Mouse (Mus musculus): ENCODE data around the gene Pdpn. TPM values are rescaled to one million over a fixed set of nuclear protein-coding genes. Genes with fewer than 3 reads are reported as not detected.

Pdpn gene
- polyA plus RNA-seq, 1 experiment from 2014 or later, result 89.1 TPM

GRCm38 (mm10) chr4:143324176-143324924 lies 25.0 kb upstream of the Pdpn start:
- 16% methylated on average over 8 of the region's 11 CpGs for WGBS
- H3K4me2 ChIP-seq (replicated peaks), result peak overlapping the region; percentile 54
- H3K27me3 ChIP-seq, result no peaks in the 10 kb centered on the region
- H3K9me3 ChIP-seq (replicated peaks), result no peaks in the 10 kb centered on the region
- no peak overlapping the region for H3K4me3 ChIP-seq
- peak; percentile 51 for ATAC-seq (ENCODE audit: low FRiP score)
- peak overlapping the region; percentile 20; the same call in 1 of the 2 replicates for H3K9ac ChIP-seq
- H3K27ac ChIP-seq, result peak overlapping the region; percentile 24; the same call in 1 of the 2 replicates
- no peaks in the 10 kb centered on the region for H3K36me3 ChIP-seq
- H3K4me1 ChIP-seq, result peaks cover 6% of the 10 kb centered on the region; the same call in 1 of the 2 replicates

GRCm38 (mm10) chr4:143313299-143313698 lies 13.9 kb upstream of the Pdpn start:
- H3K4me1 ChIP-seq, result no peaks in the 10 kb centered on the region
- H3K27ac ChIP-seq, result no peak overlapping the region
- no peaks in the 10 kb centered on the region for H3K36me3 ChIP-seq
- ATAC-seq (ENCODE audit: low FRiP score), result no peak
- H3K4me3 ChIP-seq, result no peak overlapping the region
- H3K27me3 ChIP-seq, result no peaks in the 10 kb centered on the region
- H3K4me2 ChIP-seq (replicated peaks), result no peak overlapping the region
- no peak overlapping the region for H3K9ac ChIP-seq
- WGBS, result 84% methylated on average over 6 of the region's 6 CpGs
- H3K9me3 ChIP-seq (replicated peaks), result no peaks in the 10 kb centered on the region

- 38% methylated on average over 2 of the region's 2 CpGs for WGBS
These were observed 12.0 kb upstream of the Pdpn start for GRCm38 (mm10) chr4:143311341-143311740.

GRCm38 (mm10) chr4:143305987-143306772 lies 6.8 kb upstream of the Pdpn start:
- Histone ChIP-seq H3K4me2 (replicated peaks) (no peak overlapping the region), H3K9ac (no peak overlapping the region), H3K4me1 (0 out of 2 replicates have a peak, but pooled peaks cover 5% of the 10 kb centered on the region), H3K27ac (no peak overlapping the region), H3K4me3 (no peak overlapping the region), H3K36me3 (no peaks in the 10 kb centered on the region), H3K9me3 (replicated peaks) (no peaks in the 10 kb centered on the region), H3K27me3 (no peaks in the 10 kb centered on the region)
- WGBS, result 64% methylated on average over 5 of the region's 5 CpGs
- ATAC-seq (ENCODE audit: low FRiP score), result no peak

More at GRCm38 (mm10) chr4:143311341-143311740, 12.0 kb upstream of the Pdpn start:
- H3K4me2 ChIP-seq (replicated peaks), result no peak overlapping the region
- H3K27ac ChIP-seq, result no peak overlapping the region
- H3K27me3 ChIP-seq, result no peaks in the 10 kb centered on the region
- no peak overlapping the region for H3K9ac ChIP-seq
- ATAC-seq (ENCODE audit: low FRiP score), result no peak
- no peaks in the 10 kb centered on the region for H3K9me3 ChIP-seq (replicated peaks)
- 0 out of 2 replicates have a peak, but pooled peaks cover 2% of the 10 kb centered on the region for H3K4me1 ChIP-seq
- no peak overlapping the region for H3K4me3 ChIP-seq
- no peaks in the 10 kb centered on the region for H3K36me3 ChIP-seq

- H3K4me1 ChIP-seq, result peaks cover 12% of the 10 kb centered on the region
- no peak for ATAC-seq (ENCODE audit: low FRiP score)
- H3K9ac ChIP-seq, result no peak overlapping the region
- H3K9me3 ChIP-seq (replicated peaks), result no peaks in the 10 kb centered on the region
- H3K4me2 ChIP-seq (replicated peaks), result no peak overlapping the region
- no peaks in the 10 kb centered on the region for H3K36me3 ChIP-seq
- H3K27ac ChIP-seq, result no peak overlapping the region
- H3K27me3 ChIP-seq, result no peaks in the 10 kb centered on the region
- H3K4me3 ChIP-seq, result no peak overlapping the region
- WGBS, result 98% methylated on average over 4 of the region's 4 CpGs
These were observed 5.7 kb upstream of the Pdpn start for GRCm38 (mm10) chr4:143305031-143305430.

- Histone ChIP-seq H3K27me3 (no peaks in the 10 kb centered on the region), H3K4me2 (replicated peaks) (no peak overlapping the region), H3K9ac (no peak overlapping the region), H3K27ac (no peak overlapping the region), H3K36me3 (no peaks in the 10 kb centered on the region), H3K9me3 (replicated peaks) (no peaks in the 10 kb centered on the region), H3K4me1 (peaks cover 31% of the 10 kb centered on the region), H3K4me3 (no peak overlapping the region)
- WGBS, result 49% methylated on average over 11 of the region's 11 CpGs
- no peak for ATAC-seq (ENCODE audit: low FRiP score)
These were observed 3.0 kb upstream of the Pdpn start for GRCm38 (mm10) chr4:143302279-143302890.

- no peak overlapping the region for H3K4me2 ChIP-seq (replicated peaks)
- ATAC-seq (ENCODE audit: low FRiP score), result no peak
- no peak overlapping the region for H3K4me3 ChIP-seq
- 51% methylated on average over 4 of the region's 4 CpGs for WGBS
- peaks cover 36% of the 10 kb centered on the region for H3K4me1 ChIP-seq
- H3K36me3 ChIP-seq, result no peaks in the 10 kb centered on the region
- H3K27ac ChIP-seq, result no peak overlapping the region
- H3K9me3 ChIP-seq (replicated peaks), result no peaks in the 10 kb centered on the region
- no peaks in the 10 kb centered on the region for H3K27me3 ChIP-seq
- no peak overlapping the region for H3K9ac ChIP-seq
These were observed 2.5 kb upstream of the Pdpn start for GRCm38 (mm10) chr4:143301875-143302274.

- no peak for ATAC-seq (ENCODE audit: low FRiP score)
- H3K4me1 ChIP-seq, result peaks cover 39% of the 10 kb centered on the region
- 72% methylated on average over 5 of the region's 5 CpGs for WGBS
- H3K27me3 ChIP-seq, result no peaks in the 10 kb centered on the region
- H3K4me2 ChIP-seq (replicated peaks), result peak overlapping the region; percentile 62
- no peak overlapping the region for H3K27ac ChIP-seq
- H3K9me3 ChIP-seq (replicated peaks), result no peaks in the 10 kb centered on the region
- H3K4me3 ChIP-seq, result no peak overlapping the region
- H3K36me3 ChIP-seq, result no peaks in the 10 kb centered on the region
- no peak overlapping the region for H3K9ac ChIP-seq
These were observed 1.7 kb upstream of the Pdpn start for GRCm38 (mm10) chr4:143301042-143301441.

- Histone ChIP-seq H3K4me2 (replicated peaks) (peak overlapping the region; percentile 62), H3K9me3 (replicated peaks) (no peaks in the 10 kb centered on the region), H3K4me3 (peak overlapping the region; percentile 46), H3K9ac (peak overlapping the region; percentile 58), H3K27me3 (no peaks in the 10 kb centered on the region), H3K36me3 (no peaks in the 10 kb centered on the region), H3K27ac (no peak overlapping the region), H3K4me1 (peaks cover 47% of the 10 kb centered on the region)
- ATAC-seq (ENCODE audit: low FRiP score), result no peak
- 4% methylated on average over 12 of the region's 12 CpGs for WGBS
These were observed 837 bp upstream of the Pdpn start for GRCm38 (mm10) chr4:143300113-143300688.

- Histone ChIP-seq H3K4me1 (peaks cover 54% of the 10 kb centered on the region), H3K4me2 (replicated peaks) (peak overlapping the region; percentile 62), H3K9ac (peak overlapping the region; percentile 58), H3K4me3 (peak overlapping the region; percentile 46), H3K27me3 (no peaks in the 10 kb centered on the region), H3K36me3 (peaks cover under 1% of the 10 kb centered on the region; the same call in 1 of the 2 replicates), H3K27ac (peak overlapping the region; percentile 57; the same call in 1 of the 2 replicates), H3K9me3 (replicated peaks) (no peaks in the 10 kb centered on the region)
- WGBS, result 4% methylated on average over 24 of the region's 24 CpGs
- peak; percentile 57 for ATAC-seq (ENCODE audit: low FRiP score)
These were observed 691 bp downstream of the Pdpn start for GRCm38 (mm10) chr4:143298431-143299315.

- 3% methylated on average over 12 of the region's 12 CpGs for WGBS
- peak; percentile 78 for ATAC-seq (ENCODE audit: low FRiP score)
These were observed 2.3 kb downstream of the Pdpn start for GRCm38 (mm10) chr4:143297016-143297556.

More at GRCm38 (mm10) chr4:143297016-143297556, 2.3 kb downstream of the Pdpn start:
- H3K4me1 ChIP-seq, result peaks cover 54% of the 10 kb centered on the region
- H3K9ac ChIP-seq, result peak overlapping the region; percentile 48
- H3K9me3 ChIP-seq (replicated peaks), result 0 out of 2 replicates have a peak, but pooled peaks cover 4% of the 10 kb centered on the region
- peak overlapping the region; percentile 46 for H3K4me3 ChIP-seq
- H3K27ac ChIP-seq, result peak overlapping the region; percentile 67
- H3K36me3 ChIP-seq, result peaks cover 13% of the 10 kb centered on the region
- H3K4me2 ChIP-seq (replicated peaks), result peak overlapping the region; percentile 62
- no peaks in the 10 kb centered on the region for H3K27me3 ChIP-seq
